Mouse (Mus musculus): ENCODE measurements at regions not wholly inside any gene's neighbourhood (a gene's known extent, or its start where the extent isn't known, plus 50 kb on each side); places are given as distances from the start of the nearest gene placed in this dataset.

GRCm38 (mm10) chr4:105961686-105962360 lies 172.2 kb downstream of the Gm12728 start:
- no peak for ATAC-seq (replicated peaks; ENCODE audit: low read depth, poor library complexity, severe bottlenecking)

- ATAC-seq (replicated peaks; ENCODE audit: low read depth, poor library complexity, severe bottlenecking) = peak; percentile 75
Observed at GRCm38 (mm10) chr4:105962542-105962941, 172.9 kb downstream of the Gm12728 start.

- ATAC-seq (replicated peaks; ENCODE audit: low read depth, poor library complexity, severe bottlenecking) = no peak
Observed at GRCm38 (mm10) chr4:105968324-105968723, 178.7 kb downstream of the Gm12728 start.

GRCm38 (mm10) chr4:105969628-105970027 lies 180.0 kb downstream of the Gm12728 start:
- no peak for ATAC-seq (replicated peaks; ENCODE audit: low read depth, poor library complexity, severe bottlenecking)

- ATAC-seq (replicated peaks; ENCODE audit: low read depth, poor library complexity, severe bottlenecking) = no peak
Observed at GRCm38 (mm10) chr4:105970056-105970455, 180.4 kb downstream of the Gm12728 start.

- ATAC-seq (replicated peaks; ENCODE audit: low read depth, poor library complexity, severe bottlenecking) = no peak
Observed at GRCm38 (mm10) chr4:105972736-105973135, 183.1 kb downstream of the Gm12728 start.

- ATAC-seq (replicated peaks; ENCODE audit: low read depth, poor library complexity, severe bottlenecking) = peak; percentile 68
Observed at GRCm38 (mm10) chr4:105973769-105974397, 184.2 kb downstream of the Gm12728 start.

- no peak for ATAC-seq (replicated peaks; ENCODE audit: low read depth, poor library complexity, severe bottlenecking)
Observed at GRCm38 (mm10) chr4:105974948-105975347, 185.3 kb downstream of the Gm12728 start.

GRCm38 (mm10) chr4:105979048-105979447 lies 189.4 kb downstream of the Gm12728 start:
- no peak for ATAC-seq (replicated peaks; ENCODE audit: low read depth, poor library complexity, severe bottlenecking)

GRCm38 (mm10) chr4:105983018-105983417 lies 193.3 kb downstream of the Gm12728 start:
- no peak for ATAC-seq (replicated peaks; ENCODE audit: low read depth, poor library complexity, severe bottlenecking)

GRCm38 (mm10) chr4:105987963-105988602 lies 198.4 kb downstream of the Gm12728 start:
- ATAC-seq (replicated peaks; ENCODE audit: low read depth, poor library complexity, severe bottlenecking) = no peak

- no peak for ATAC-seq (replicated peaks; ENCODE audit: low read depth, poor library complexity, severe bottlenecking)
Observed at GRCm38 (mm10) chr4:105992581-105993127, 203.0 kb downstream of the Gm12728 start.

GRCm38 (mm10) chr4:105994390-105994798 lies 204.7 kb downstream of the Gm12728 start:
- no peak for ATAC-seq (replicated peaks; ENCODE audit: low read depth, poor library complexity, severe bottlenecking)

- no peak for ATAC-seq (replicated peaks; ENCODE audit: low read depth, poor library complexity, severe bottlenecking)
Observed at GRCm38 (mm10) chr4:105996060-105996459, 206.4 kb downstream of the Gm12728 start.

- ATAC-seq (replicated peaks; ENCODE audit: low read depth, poor library complexity, severe bottlenecking) = 0 out of 2 replicates have a peak, but pooled peaks have one; percentile 18
Observed at GRCm38 (mm10) chr4:105996893-105997630, 207.4 kb downstream of the Gm12728 start.

GRCm38 (mm10) chr4:106002516-106002915 lies 212.8 kb downstream of the Gm12728 start:
- no peak for ATAC-seq (replicated peaks; ENCODE audit: low read depth, poor library complexity, severe bottlenecking)

- ATAC-seq (replicated peaks; ENCODE audit: low read depth, poor library complexity, severe bottlenecking) = no peak
Observed at GRCm38 (mm10) chr4:106005936-106006335, 216.3 kb downstream of the Gm12728 start.

GRCm38 (mm10) chr4:106007334-106008190 lies 217.9 kb downstream of the Gm12728 start:
- ATAC-seq (replicated peaks; ENCODE audit: low read depth, poor library complexity, severe bottlenecking) = no peak

- ATAC-seq (replicated peaks; ENCODE audit: low read depth, poor library complexity, severe bottlenecking) = no peak
Observed at GRCm38 (mm10) chr4:106017065-106017646, 227.5 kb downstream of the Gm12728 start.

Measured in common myeloid progenitor, adult 5-6 weeks (primary cell).